Mouse (Mus musculus): ENCODE results near the gene Arhgap23. TPM values are rescaled to one million over a fixed set of nuclear protein-coding genes. Genes with fewer than 3 reads are reported as not detected.

The Arhgap23 gene
- polyA plus RNA-seq, 1 experiment = 35.8 TPM

DNA sequence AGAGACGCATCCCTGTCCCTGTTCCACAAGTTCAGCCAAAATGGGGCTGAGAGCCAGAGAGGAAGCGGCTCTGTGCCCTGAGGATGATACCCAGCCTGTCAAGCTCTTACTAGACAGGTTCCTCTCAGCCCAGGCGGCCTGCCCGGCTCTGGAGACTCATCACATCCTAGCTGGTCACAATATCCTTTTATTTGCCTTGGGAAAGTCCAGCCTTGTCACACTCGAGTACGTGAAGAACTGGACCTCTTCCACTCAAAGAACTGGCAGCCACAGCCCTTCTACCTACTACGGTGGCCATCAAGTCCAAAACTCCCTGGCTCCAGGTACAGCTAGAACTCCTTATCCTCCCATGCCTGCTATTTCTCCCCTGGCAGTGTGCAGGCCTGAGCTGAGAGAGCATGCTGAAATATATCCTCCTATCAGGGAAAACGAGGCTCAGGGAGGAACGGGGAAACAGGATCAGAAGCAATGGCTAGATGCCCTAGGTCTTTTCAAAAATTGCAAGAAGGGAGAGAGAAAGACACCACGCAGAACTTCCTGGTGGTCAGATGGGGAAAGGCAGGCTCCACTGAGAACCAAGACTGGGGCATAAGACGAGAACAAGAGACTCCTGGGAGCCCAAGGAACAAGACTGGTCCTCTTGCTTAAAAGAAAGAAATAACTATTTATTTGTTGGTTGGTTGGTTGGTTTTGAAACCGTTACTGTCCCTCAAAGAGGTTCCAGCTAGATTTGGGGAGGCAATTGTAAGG, 132.8 kb downstream of the Arhgap23 start:
- no peak for TF ChIP-seq POLR2A (IDR thresholded peaks at IDR 0.05; ENCODE audit: borderline replicate concordance, extremely low read depth, insufficient read depth, insufficient read length, poor library complexity, severe bottlenecking)
- 0 out of 2 replicates have a peak, but pooled peaks have one; percentile 10 for TF ChIP-seq CTCF (IDR thresholded peaks at IDR 0.05; ENCODE audit: borderline replicate concordance, extremely low read depth, insufficient read depth, insufficient read length)
- DNase-seq (ENCODE audit: low read depth) = no peak

DNA sequence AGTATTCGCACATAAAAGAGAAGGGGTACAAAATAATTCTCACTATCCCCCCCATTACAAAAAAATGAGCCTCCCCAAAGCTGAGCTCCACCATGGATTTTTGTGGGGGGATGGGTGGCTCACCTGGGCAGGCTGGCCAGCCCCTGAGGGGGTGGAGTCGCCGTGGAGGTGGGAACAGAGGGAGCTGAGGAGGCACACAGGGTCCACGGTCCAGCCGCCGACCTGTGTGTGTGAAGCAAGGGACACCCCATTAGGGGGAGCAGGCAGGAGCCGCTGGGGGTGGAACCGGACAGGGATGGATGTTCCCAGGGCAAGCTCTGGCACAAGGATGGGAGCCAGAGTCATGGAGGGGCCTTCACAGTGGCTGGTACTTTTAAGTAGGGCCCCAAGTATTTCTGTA, 133.4 kb downstream of the Arhgap23 start:
- DNase-seq (ENCODE audit: low read depth) = no peak
- TF ChIP-seq CTCF (IDR thresholded peaks at IDR 0.05; ENCODE audit: borderline replicate concordance, extremely low read depth, insufficient read depth, insufficient read length) = no peak
- TF ChIP-seq POLR2A (IDR thresholded peaks at IDR 0.05; ENCODE audit: borderline replicate concordance, extremely low read depth, insufficient read depth, insufficient read length, poor library complexity, severe bottlenecking) = no peak

Other genes with a start within 250 kb of the Arhgap23 start
- gene Kpnb1, start 227.7 kb upstream of the Arhgap23 start, polyA plus RNA-seq (2012; rRNA removed) = 106 and 129 TPM in 2 replicates
- 96.2 and 124 TPM in 2 replicates for gene Npepps, start 134.9 kb upstream of the Arhgap23 start, polyA plus RNA-seq (2012; rRNA removed)
- 25.4 and 26.1 TPM in 2 replicates for gene Mrpl45, start 99.8 kb upstream of the Arhgap23 start, polyA plus RNA-seq (2012; rRNA removed)
- gene Gpr179, start 63.5 kb upstream of the Arhgap23 start, polyA plus RNA-seq (2012; rRNA removed) = 0.26 and 0.41 TPM in 2 replicates
- 31.2 and 37.1 TPM in 2 replicates for gene Socs7, start 53.0 kb upstream of the Arhgap23 start, polyA plus RNA-seq (2012; rRNA removed)
- gene 4933428G20Rik, start 84.8 kb downstream of the Arhgap23 start, polyA plus RNA-seq (2012; rRNA removed) = 0.12 and 0.21 TPM in 2 replicates
- gene Srcin1, start 160.7 kb downstream of the Arhgap23 start, polyA plus RNA-seq (2012; rRNA removed) = 45.1 and 70.2 TPM in 2 replicates
- gene Epop, start 214.2 kb downstream of the Arhgap23 start, polyA plus RNA-seq (2012; rRNA removed) = 7.0 and 9.9 TPM in 2 replicates
- gene Mllt6, start 247.9 kb downstream of the Arhgap23 start, polyA plus RNA-seq (2012; rRNA removed) = 40.8 and 49.6 TPM in 2 replicates

All from brain, embryonic 14.5 days (tissue).